Mouse (Mus musculus): ENCODE results near the gene Msi2. TPM values are rescaled to one million over a fixed set of nuclear protein-coding genes. Genes with fewer than 3 reads are reported as not detected.

The Msi2 gene
- total RNA-seq (2021), result 100 to 1,000 TPM; 169 to 193 TPM
- long read RNA-seq, experiment 1, partial matches to known transcripts, result 0 of 14 reads
- long read RNA-seq, experiment 1, other reads (novel, unspliced or antisense), result 14 of 14 reads
- long read RNA-seq, experiment 2, partial matches to known transcripts, result 0 of 12 reads
- long read RNA-seq, experiment 2, other reads (novel, unspliced or antisense), result 12 of 12 reads

DNA sequence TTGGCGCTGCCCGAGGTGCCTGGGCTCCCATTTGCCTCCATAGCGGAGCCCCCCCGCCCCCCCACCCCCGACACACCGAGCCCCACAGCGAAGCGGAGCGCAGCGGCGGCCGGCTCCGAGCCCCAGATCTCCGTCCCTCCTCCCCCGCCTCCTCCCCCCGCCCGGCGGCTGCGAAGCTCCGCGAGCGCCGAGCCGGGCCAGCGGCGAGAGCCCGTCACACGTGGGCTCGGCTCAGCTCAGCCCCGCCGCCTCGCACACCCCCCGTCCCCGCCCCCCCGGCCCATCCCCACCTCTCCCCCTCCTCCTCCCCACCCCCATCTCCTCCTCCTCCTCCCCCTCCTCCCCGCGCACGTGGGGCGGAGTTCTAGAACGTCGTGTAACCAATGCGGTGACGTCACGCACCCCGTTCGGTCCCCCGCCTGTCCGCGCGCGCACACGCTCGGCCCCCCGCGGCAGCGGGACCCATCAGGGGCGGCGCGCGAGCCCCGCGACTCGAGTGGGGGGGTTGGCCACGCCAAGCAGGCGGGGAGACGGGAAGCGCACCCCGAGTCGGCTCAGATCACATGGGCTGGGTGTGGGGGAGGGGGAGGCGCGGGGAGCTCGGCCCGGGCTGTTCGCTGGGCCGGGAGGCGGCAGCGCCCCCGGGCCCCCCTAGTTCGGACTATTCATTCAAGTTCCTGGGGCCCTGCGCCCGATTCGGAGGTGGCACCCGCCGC lies at the start of gene Msi2:
Gene Msi2 (minus strand): TSS at position 464 of the 716 bp plus-strand sequence.
- intact Hi-C loops (cut with DNase I), result loop anchor here (2.0 to 5.0 kb wide), 2 partner anchors 91 to 165 kb away; no protein-coding TSS in a partner anchor
- no peak; the same call in 1 of the 2 replicates for TF ChIP-seq CTCF (IDR thresholded peaks at IDR 0.05)
- Histone ChIP-seq H3K27ac (peak within 1 kb of the TSS; percentile 100), H3K4me3 (peak within 1 kb of the TSS; percentile 89)
- DNase-seq, result peak; percentile 96

DNA sequence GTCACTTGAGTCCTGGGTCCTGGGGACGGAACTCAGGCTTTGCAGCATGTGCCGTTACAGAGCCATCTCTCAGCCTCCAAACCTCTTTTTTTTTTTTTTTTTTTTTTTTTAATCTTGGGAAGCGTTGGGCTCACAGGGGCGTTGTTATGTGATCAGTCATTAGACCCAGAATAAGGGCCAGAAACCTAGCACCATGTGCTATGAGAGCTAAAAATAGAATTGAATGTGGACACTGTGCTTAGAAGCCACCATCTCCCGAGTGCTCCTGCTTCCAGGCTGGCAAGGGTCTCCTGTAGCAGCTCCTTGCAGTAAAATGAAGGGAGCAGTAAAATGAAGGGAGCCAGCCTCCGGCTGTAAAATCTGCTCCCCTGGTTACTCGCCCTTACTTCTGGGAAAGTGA lies 47.3 kb upstream of the Msi2 start:
- Histone ChIP-seq H3K27ac (peak overlapping the region; percentile 89), H3K4me3 (peak overlapping the region; percentile 66)
- no peak for TF ChIP-seq CTCF (IDR thresholded peaks at IDR 0.05)
- intact Hi-C loops (cut with DNase I), result no loop called here
- DNase-seq, result peak; percentile 49

DNA sequence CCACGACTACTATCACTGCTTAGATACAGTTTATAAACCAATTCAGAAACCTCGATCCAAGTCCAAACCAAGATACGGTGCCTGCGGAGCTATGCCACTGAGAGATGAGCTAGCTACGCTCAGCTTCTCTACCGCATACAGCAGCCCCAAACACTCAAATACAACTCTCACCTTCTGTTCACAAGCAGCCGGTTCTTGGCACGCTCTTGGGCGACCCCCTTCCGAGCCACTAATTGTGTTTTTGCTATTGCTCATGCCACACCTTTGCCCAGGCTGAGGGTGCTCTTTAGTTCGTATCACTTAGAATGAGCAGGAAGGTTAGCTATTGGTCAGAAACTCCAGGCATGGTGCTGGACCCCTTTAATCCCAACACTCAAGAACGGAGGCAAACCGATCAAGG lies 45.1 kb upstream of the Msi2 start:
- intact Hi-C loops (cut with DNase I), result no loop called here
- Histone ChIP-seq H3K27ac (no peak overlapping the region), H3K4me3 (no peak overlapping the region)
- DNase-seq, result no peak
- no peak for TF ChIP-seq CTCF (IDR thresholded peaks at IDR 0.05)

DNA sequence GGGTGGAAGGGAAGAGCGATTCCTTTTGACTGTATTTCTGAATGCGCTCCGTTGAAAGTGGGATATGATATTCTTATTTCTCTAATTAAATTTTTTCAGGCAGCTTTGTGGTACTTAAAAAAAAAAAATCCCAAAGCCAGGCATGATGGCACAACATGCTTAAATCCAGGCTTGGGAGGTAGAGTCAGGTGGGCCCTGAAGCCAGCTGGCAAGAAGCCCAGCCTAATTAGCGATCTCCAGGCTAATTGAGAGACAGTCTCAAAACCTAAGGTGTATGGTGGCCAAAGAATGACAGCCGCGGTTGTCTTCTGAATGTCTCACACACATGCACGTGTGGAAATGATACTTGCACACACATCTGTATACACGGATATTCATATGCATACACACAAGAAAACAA lies 41.2 kb upstream of the Msi2 start:
- Histone ChIP-seq H3K27ac (no peak overlapping the region), H3K4me3 (no peak overlapping the region)
- intact Hi-C loops (cut with DNase I), result no loop called here
- DNase-seq, result no peak
- no peak for TF ChIP-seq CTCF (IDR thresholded peaks at IDR 0.05)

DNA sequence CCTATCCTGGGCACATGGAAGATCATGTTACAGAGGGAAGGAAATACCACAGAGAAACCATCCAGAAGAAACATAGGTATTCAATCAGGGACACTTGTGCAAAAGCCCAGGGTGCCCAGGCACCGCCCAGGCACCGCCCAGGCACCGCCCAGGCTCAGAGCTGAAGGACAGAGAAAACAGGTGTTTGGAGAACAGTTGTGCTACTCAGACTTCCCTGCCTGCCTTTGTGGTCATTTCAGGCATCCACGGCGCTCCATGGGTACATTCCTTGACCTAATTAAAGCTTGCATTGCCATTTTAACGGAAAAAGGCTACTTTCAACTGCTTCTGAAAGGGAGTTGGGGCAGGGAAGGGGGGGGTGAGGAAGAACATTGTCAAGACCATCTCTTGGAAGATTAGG lies 40.1 kb upstream of the Msi2 start:
- Histone ChIP-seq H3K4me3 (no peak overlapping the region), H3K27ac (no peak overlapping the region)
- intact Hi-C loops (cut with DNase I), result no loop called here
- DNase-seq, result no peak
- no peak for TF ChIP-seq CTCF (IDR thresholded peaks at IDR 0.05)

DNA sequence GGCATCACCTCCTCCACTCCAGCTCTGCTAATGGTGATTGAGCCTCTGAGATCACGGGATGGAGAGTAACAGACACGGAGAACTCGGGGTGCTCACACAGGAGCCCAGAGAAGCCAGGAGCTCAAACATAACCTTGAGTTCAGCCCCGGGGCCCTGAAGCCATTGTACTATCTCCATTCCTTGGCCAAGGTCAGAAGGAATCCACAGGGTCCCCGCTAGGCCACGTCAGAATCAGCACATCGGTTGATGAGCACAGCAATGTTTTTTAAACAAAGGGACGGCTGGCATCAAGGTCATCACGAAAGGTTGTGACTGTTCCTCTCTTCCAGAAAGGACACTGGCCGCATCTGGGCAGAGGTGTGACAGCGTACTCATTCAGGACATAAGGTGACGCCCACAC lies 27.0 kb upstream of the Msi2 start:
- H3K27ac ChIP-seq, result no peak overlapping the region
- no peak for DNase-seq
- TF ChIP-seq CTCF (IDR thresholded peaks at IDR 0.05), result no peak
- no peak overlapping the region for H3K4me3 ChIP-seq
- intact Hi-C loops (cut with DNase I), result loop anchor here (10.0 kb wide), 1 partner anchor 461 kb away; no protein-coding TSS in a partner anchor

DNA sequence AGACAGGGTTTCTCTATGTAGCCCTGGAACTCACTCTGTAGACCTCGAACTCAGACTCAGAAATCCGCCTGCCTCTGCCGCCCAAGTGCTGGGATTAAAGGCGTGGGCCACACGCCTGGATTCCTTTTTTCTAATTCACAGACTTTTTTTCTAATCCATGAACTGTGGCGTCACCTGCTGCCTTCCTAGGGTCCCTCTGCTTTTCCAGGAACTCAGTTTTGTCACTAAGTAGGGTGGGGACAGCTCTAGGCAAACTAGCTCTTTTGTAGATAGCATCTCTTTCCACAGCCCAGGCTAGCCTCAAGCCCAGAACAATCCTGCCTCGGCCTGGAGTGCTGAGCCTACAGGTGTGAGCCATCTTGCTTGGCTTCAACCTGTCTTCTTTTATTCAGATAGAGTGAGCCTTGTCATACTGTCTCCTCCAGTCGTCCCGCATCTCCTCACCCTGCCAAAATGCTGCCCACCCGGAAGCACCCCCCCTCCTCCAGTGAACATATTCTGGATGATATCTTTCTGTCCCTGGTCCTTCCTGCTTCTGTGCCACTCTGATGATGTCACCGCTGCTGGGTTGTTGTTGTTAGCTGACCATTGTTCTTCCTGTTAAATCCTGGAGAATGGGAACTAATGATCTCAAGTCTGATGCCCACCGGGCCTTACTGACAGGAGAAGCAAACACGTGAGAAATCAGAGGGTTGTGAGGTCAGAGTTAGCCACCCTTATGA lies 21.4 kb upstream of the Msi2 start:
- TF ChIP-seq CTCF (IDR thresholded peaks at IDR 0.05), result no peak
- Histone ChIP-seq H3K27ac (no peak overlapping the region), H3K4me3 (no peak overlapping the region)
- intact Hi-C loops (cut with DNase I), result loop anchor here (5.0 to 10.0 kb wide), 2 partner anchors 63 to 455 kb away; no protein-coding TSS in a partner anchor
- no peak for DNase-seq

DNA sequence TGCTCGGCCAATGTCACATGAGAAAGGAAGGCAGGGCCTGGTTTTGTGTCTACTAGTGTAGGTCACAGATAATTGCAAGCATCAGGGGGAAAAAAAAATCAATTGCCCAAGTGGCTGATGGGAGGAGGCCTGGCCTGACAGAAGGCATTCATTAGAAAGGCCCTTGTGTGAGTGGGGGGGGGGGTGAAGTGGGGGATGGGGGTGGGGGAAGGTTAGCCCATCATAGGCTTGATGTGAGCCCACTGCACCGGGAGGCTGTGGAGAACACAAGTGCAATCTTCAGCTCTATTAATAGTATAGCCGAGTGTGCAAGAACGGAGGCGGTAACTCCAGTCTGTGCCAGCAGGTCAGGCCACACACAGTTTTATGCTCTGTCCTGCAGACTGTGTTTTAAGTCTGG lies 11.1 kb upstream of the Msi2 start:
- no peak for TF ChIP-seq CTCF (IDR thresholded peaks at IDR 0.05)
- Histone ChIP-seq H3K4me3 (no peak overlapping the region), H3K27ac (peak overlapping the region; percentile 86)
- intact Hi-C loops (cut with DNase I), result loop anchor here (2.0 to 10.0 kb wide), 5 partner anchors 93 to 477 kb away; no protein-coding TSS in a partner anchor
- peak; percentile 62 for DNase-seq

DNA sequence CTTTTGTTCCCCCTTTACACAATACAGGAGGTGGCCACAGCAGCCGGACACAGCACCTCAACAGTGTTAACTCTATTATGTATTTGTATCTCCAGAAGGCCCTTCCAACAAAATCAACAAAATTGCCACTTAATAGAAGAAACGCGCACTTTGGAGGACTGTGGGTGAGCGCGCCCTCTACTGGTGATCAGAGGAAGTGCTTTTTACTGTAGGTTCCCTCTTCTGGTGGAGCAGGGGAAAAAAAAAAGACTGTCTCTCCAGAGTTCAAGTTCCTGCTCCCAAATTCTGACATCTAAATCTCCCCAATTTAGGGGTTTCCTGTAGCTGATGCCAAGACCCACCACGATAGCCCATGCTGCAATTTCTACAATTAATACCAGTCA lies 10.2 kb upstream of the Msi2 start:
- Histone ChIP-seq H3K4me3 (peak overlapping the region; percentile 10; the same call in 1 of the 2 replicates), H3K27ac (peak overlapping the region; percentile 86)
- intact Hi-C loops (cut with DNase I), result loop anchor here (2.0 to 10.0 kb wide), 5 partner anchors 94 to 476 kb away; no protein-coding TSS in a partner anchor
- TF ChIP-seq CTCF (IDR thresholded peaks at IDR 0.05), result 0 out of 2 replicates have a peak, but pooled peaks have one; percentile 100
- DNase-seq, result peak; percentile 75

DNA sequence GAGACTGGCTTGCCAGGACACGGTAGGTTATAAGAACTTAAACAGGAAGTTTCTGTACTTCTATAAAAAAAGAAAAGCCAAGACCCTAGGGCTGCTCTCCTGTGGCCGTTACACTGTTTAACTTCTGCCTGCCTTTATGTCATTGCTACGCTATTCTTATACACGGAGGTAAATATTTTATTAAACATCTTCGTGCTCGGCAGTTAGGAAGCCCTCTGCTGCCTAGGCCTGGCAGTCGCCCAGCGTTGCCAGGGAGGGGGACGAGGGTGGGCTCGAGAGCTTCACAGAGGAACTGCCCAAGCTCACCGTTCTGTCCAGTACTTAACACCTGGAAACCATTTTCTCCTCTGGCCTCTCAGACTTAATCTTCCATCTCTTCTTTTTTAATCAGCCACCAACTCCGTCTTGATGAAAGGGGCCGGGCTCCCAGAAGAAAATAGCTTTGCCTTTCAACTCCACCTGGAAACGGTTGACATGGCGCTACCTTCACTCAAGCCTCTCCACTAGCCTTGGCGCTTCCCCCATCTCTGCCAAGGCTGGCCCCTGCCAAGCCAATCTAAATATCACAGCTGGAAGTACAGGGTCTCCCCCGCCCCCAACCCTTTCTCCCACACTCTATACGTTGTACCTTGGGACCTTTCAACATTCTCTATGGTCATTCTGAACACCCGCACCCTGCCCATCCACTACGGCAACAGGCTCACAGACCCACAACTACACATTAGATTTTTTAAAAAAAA lies 9.6 kb upstream of the Msi2 start:
- Histone ChIP-seq H3K27ac (peak overlapping the region; percentile 86), H3K4me3 (no peak overlapping the region)
- peak; percentile 31 for DNase-seq
- TF ChIP-seq CTCF (IDR thresholded peaks at IDR 0.05), result no peak
- intact Hi-C loops (cut with DNase I), result loop anchor here (2.0 to 10.0 kb wide), 5 partner anchors 94 to 475 kb away; no protein-coding TSS in a partner anchor

DNA sequence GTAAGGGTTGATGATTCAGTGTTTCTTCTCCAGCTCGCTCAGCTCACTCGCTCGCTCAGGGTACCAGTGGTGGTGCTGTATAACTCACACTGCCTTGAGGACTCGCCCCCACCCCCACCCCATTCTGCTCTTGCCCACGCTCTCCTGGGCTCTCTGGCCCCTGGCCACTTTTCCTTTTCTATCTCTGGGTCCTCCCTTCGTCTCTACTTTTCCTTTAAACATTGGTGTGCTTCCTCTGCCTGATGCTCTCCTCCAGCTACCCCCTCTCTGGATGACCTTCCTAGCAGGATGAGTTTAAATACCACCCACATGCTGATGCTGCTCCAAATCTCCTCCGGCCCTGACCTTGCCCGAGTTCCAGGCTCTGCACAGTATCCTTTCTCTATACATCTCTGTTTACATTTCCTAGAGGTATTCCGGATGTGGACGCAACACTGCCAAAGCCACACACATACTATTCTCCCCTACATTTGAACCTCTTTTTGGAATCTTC lies 2.9 kb upstream of the Msi2 start:
- no peak for TF ChIP-seq CTCF (IDR thresholded peaks at IDR 0.05)
- DNase-seq, result no peak
- intact Hi-C loops (cut with DNase I), result loop anchor here (10.0 kb wide), 1 partner anchor 276 kb away; no protein-coding TSS in a partner anchor
- Histone ChIP-seq H3K27ac (no peak overlapping the region), H3K4me3 (no peak overlapping the region)

Data from gastrocnemius, adult 2 months (tissue).